Mouse (Mus musculus) adrenal gland, postnatal 25 days (tissue): ENCODE measurements around the gene Slc1a2. TPM values are rescaled to one million over a fixed set of nuclear protein-coding genes. Genes with fewer than 3 reads are reported as not detected.
A peak's percentile ranks its signal among the peaks of the same experiment; 100 is the strongest.

ENCODE experiments used
- DNase-seq: peaks from one replicate; pipeline ENCODE4 v3.0.0; 2021; ENCODE audit warnings: mixed read lengths
- long read RNA-seq: library from polyadenylated mRNA; stranded (forward); transcript quantifications from one replicate; pipeline ENCODE4 v2.0.0, GENCODE M21; 2021
- total RNA-seq: library from RNA; stranded (reverse); gene quantifications from 2 replicates; pipeline ENCODE4 v1.2.3, GENCODE M21; 2021

Slc1a2 gene
- 0.06 and 0.67 TPM in 2 replicates for total RNA-seq
- long read RNA-seq, transcript Slc1a2-203 (11 exons, 1,957 nt): major isoform, 17 of 23 reads
- long read RNA-seq, partial matches to known transcripts: 4 of 23 reads
- long read RNA-seq, other reads (novel, unspliced or antisense): 1 of 23 reads

GRCm38 (mm10) chr2:102658163-102658660, at the start of gene Slc1a2:
Gene Slc1a2, plus strand, starts transcription at chr2:102658659.
- DNase-seq: no peak

GRCm38 (mm10) chr2:102610485-102610884, 48.0 kb upstream of the Slc1a2 start:
- no peak for DNase-seq

- no peak for DNase-seq
Measured at GRCm38 (mm10) chr2:102616637-102617036, 41.8 kb upstream of the Slc1a2 start.

- DNase-seq: no peak
Measured at GRCm38 (mm10) chr2:102620744-102621429, 37.6 kb upstream of the Slc1a2 start.

- DNase-seq: no peak
Measured at GRCm38 (mm10) chr2:102622176-102622575, 36.3 kb upstream of the Slc1a2 start.

- no peak for DNase-seq
Measured at GRCm38 (mm10) chr2:102622943-102623342, 35.5 kb upstream of the Slc1a2 start.

GRCm38 (mm10) chr2:102624538-102624937, 33.9 kb upstream of the Slc1a2 start:
- no peak for DNase-seq

GRCm38 (mm10) chr2:102632361-102632760, 26.1 kb upstream of the Slc1a2 start:
- DNase-seq: no peak

GRCm38 (mm10) chr2:102634010-102634409, 24.4 kb upstream of the Slc1a2 start:
- DNase-seq: no peak

- DNase-seq: no peak
Measured at GRCm38 (mm10) chr2:102635523-102636060, 22.9 kb upstream of the Slc1a2 start.

- DNase-seq: no peak
Measured at GRCm38 (mm10) chr2:102636116-102636600, 22.3 kb upstream of the Slc1a2 start.

- no peak for DNase-seq
Measured at GRCm38 (mm10) chr2:102638140-102638539, 20.3 kb upstream of the Slc1a2 start.

- no peak for DNase-seq
Measured at GRCm38 (mm10) chr2:102638690-102639089, 19.8 kb upstream of the Slc1a2 start.

- DNase-seq: no peak
Measured at GRCm38 (mm10) chr2:102648845-102649500, 9.5 kb upstream of the Slc1a2 start.

- no peak for DNase-seq
Measured at GRCm38 (mm10) chr2:102650322-102650721, 8.1 kb upstream of the Slc1a2 start.

GRCm38 (mm10) chr2:102655966-102656725, 2.3 kb upstream of the Slc1a2 start:
- no peak for DNase-seq

GRCm38 (mm10) chr2:102657726-102658125, 733 bp upstream of the Slc1a2 start:
- DNase-seq: no peak

- DNase-seq: peak; percentile 46
Measured at GRCm38 (mm10) chr2:102658661-102659520, 432 bp downstream of the Slc1a2 start.

- DNase-seq: peak; percentile 14
Measured at GRCm38 (mm10) chr2:102659521-102659830, 1.0 kb downstream of the Slc1a2 start.

GRCm38 (mm10) chr2:102661052-102661451, 2.6 kb downstream of the Slc1a2 start:
- no peak for DNase-seq

- DNase-seq: no peak
Measured at GRCm38 (mm10) chr2:102662911-102663310, 4.5 kb downstream of the Slc1a2 start.
